Mouse (Mus musculus) neural tube, embryonic 11.5 days (tissue): ENCODE results near the gene Dennd6b. TPM values are rescaled to one million over a fixed set of nuclear protein-coding genes. Genes with fewer than 3 reads are reported as not detected.
A peak's percentile ranks its signal among the peaks of the same experiment; 100 is the strongest.

Experiments used
- ATAC-seq: fragments of 200-750 bp; cut with Nextera tagmentation; 2 replicates; pipeline ENCODE4 v1.8.0; 2017; ENCODE audit warnings: moderate number of reproducible peaks, mild to moderate bottlenecking, moderate TSS enrichment, moderate library complexity; ENCODE audit not compliant: insufficient read depth, low FRiP score, low TSS enrichment
- DNase-seq: peaks from one replicate; pipeline ENCODE4 v3.0.0-alpha.2; 2015; ENCODE audit warnings: low spot score
- H3K27ac ChIP-seq: fragments of 300-500 bp; sonication (generic); 2 replicates; pipeline ENCODE4 v1.5.1; 2014; ENCODE audit warnings: low read depth, mild to moderate bottlenecking, low read length
- H3K27me3 ChIP-seq: fragments of 300-500 bp; sonication (generic); 2 replicates; pipeline ENCODE4 v1.6.1; 2014; ENCODE audit warnings: mild to moderate bottlenecking, low read length, mixed read lengths; ENCODE audit not compliant: control insufficient read depth, insufficient read depth
- H3K36me3 ChIP-seq: fragments of 300-500 bp; sonication (generic); 2 replicates; pipeline ENCODE4 v1.6.1; 2014; ENCODE audit warnings: mild to moderate bottlenecking, low read length, moderate library complexity, mixed read lengths; ENCODE audit not compliant: control insufficient read depth, insufficient read depth
- H3K4me1 ChIP-seq: fragments of 300-500 bp; sonication (generic); 2 replicates; pipeline ENCODE4 v1.6.1; 2014; ENCODE audit warnings: low read length, mixed read lengths; ENCODE audit not compliant: control insufficient read depth, insufficient read depth
- H3K4me2 ChIP-seq: fragments of 300-500 bp; sonication (generic); 2 replicates; pipeline ENCODE4 v1.6.1; 2014; ENCODE audit warnings: low read depth, mild to moderate bottlenecking, moderate library complexity
- H3K4me3 ChIP-seq: fragments of 300-500 bp; sonication (generic); 2 replicates; pipeline ENCODE4 v1.5.1; 2014; ENCODE audit warnings: low read depth, low read length
- H3K9ac ChIP-seq: fragments of 300-500 bp; sonication (generic); 2 replicates; pipeline ENCODE4 v1.6.1; 2014; ENCODE audit warnings: mild to moderate bottlenecking, low read length
- H3K9me3 ChIP-seq: fragments of 300-500 bp; sonication (generic); 2 replicates; pipeline ENCODE4 v1.6.1; 2016; ENCODE audit warnings: low read length; ENCODE audit not compliant: control insufficient read depth
- WGBS: fragments of 180-500 bp; shearing (Covaris S2); extraction: QIAGEN DNeasy Blood & Tissue Kit; methylation state at CpG from one replicate; pipeline ENCODE4 v1.1.7; 2014; 5-methylcytosine and 5-hydroxymethylcytosine counted together
- polyA plus RNA-seq: library from polyadenylated mRNA; unstranded; fragments of >200 nt; fragmentation: Nextera tagmentation; extraction: Ambion mirVana; gene quantifications from 2 replicates; pipeline ENCODE4 v1.2.1, GENCODE M21; 2014

Dennd6b gene
- polyA plus RNA-seq, 1 experiment from 2014 or later: 33.6 TPM

- peaks cover 48% of the 10 kb centered on the region for H3K4me1 ChIP-seq
- ATAC-seq (no peak), DNase-seq (no peak)
- WGBS: 82% methylated on average over 5 of the region's 5 CpGs
- no peaks in the 10 kb centered on the region for H3K9me3 ChIP-seq
- H3K4me3 ChIP-seq: no peak overlapping the region
- no peaks in the 10 kb centered on the region for H3K27me3 ChIP-seq
- no peak overlapping the region for H3K27ac ChIP-seq
- H3K36me3 ChIP-seq: peaks cover 14% of the 10 kb centered on the region
- no peak overlapping the region for H3K9ac ChIP-seq
- no peak overlapping the region for H3K4me2 ChIP-seq
Observed at GRCm38 (mm10) chr15:89171526-89172051, 24.7 kb downstream of the Dennd6b start.

GRCm38 (mm10) chr15:89170102-89170501, 26.2 kb downstream of the Dennd6b start:
- Histone ChIP-seq H3K4me1 (peaks cover 43% of the 10 kb centered on the region), H3K36me3 (peaks cover 22% of the 10 kb centered on the region), H3K4me3 (no peak overlapping the region), H3K9ac (peak overlapping the region; percentile 24; the same call in 1 of the 2 replicates), H3K27ac (0 out of 2 replicates have a peak overlapping the region, but pooled peaks have one; percentile 2), H3K9me3 (no peaks in the 10 kb centered on the region), H3K4me2 (no peak overlapping the region), H3K27me3 (no peaks in the 10 kb centered on the region)
- 75% methylated on average over 3 of the region's 3 CpGs for WGBS
- no peak for ATAC-seq
- no peak for DNase-seq

GRCm38 (mm10) chr15:89169431-89169830, 26.9 kb downstream of the Dennd6b start:
- DNase-seq: peak; percentile 79
- Histone ChIP-seq H3K27me3 (no peaks in the 10 kb centered on the region), H3K27ac (peak overlapping the region; percentile 51), H3K4me2 (no peak overlapping the region; the same call in 1 of the 2 replicates), H3K9ac (peak overlapping the region; percentile 24; the same call in 1 of the 2 replicates), H3K4me3 (no peak overlapping the region), H3K9me3 (no peaks in the 10 kb centered on the region), H3K36me3 (peaks cover 26% of the 10 kb centered on the region), H3K4me1 (peaks cover 38% of the 10 kb centered on the region)
- 6% methylated on average over 10 of the region's 10 CpGs for WGBS
- peak; percentile 78 for ATAC-seq

- DNase-seq (no peak), ATAC-seq (no peak)
- Histone ChIP-seq H3K9me3 (no peaks in the 10 kb centered on the region), H3K27ac (peak overlapping the region; percentile 51), H3K27me3 (no peaks in the 10 kb centered on the region), H3K36me3 (peaks cover 31% of the 10 kb centered on the region), H3K4me3 (no peak overlapping the region), H3K4me1 (peaks cover 33% of the 10 kb centered on the region), H3K4me2 (no peak overlapping the region; the same call in 1 of the 2 replicates), H3K9ac (no peak overlapping the region)
- 61% methylated on average over 10 of the region's 10 CpGs for WGBS
Observed at GRCm38 (mm10) chr15:89168922-89169321, 27.4 kb downstream of the Dennd6b start.

GRCm38 (mm10) chr15:89165478-89165877, 30.8 kb downstream of the Dennd6b start:
- Histone ChIP-seq H3K9ac (no peak overlapping the region), H3K9me3 (no peaks in the 10 kb centered on the region), H3K27me3 (no peaks in the 10 kb centered on the region), H3K4me2 (no peak overlapping the region), H3K4me3 (no peak overlapping the region), H3K36me3 (peaks cover 46% of the 10 kb centered on the region), H3K27ac (no peak overlapping the region), H3K4me1 (peaks cover 15% of the 10 kb centered on the region)
- 97% methylated on average over 12 of the region's 12 CpGs for WGBS
- ATAC-seq (no peak), DNase-seq (no peak)

- WGBS: 89% methylated on average over 9 of the region's 9 CpGs
- ATAC-seq: no peak
- no peak overlapping the region for H3K4me3 ChIP-seq
Observed at GRCm38 (mm10) chr15:89161397-89161796, 34.9 kb downstream of the Dennd6b start.

GRCm38 (mm10) chr15:89158516-89158915, 37.8 kb downstream of the Dennd6b start:
- Histone ChIP-seq H3K36me3 (peaks cover 47% of the 10 kb centered on the region), H3K9me3 (no peaks in the 10 kb centered on the region), H3K27me3 (no peaks in the 10 kb centered on the region), H3K27ac (no peak overlapping the region), H3K4me2 (no peak overlapping the region), H3K9ac (no peak overlapping the region), H3K4me3 (no peak overlapping the region), H3K4me1 (no peaks in the 10 kb centered on the region)
- 94% methylated on average over 16 of the region's 16 CpGs for WGBS
- ATAC-seq (no peak), DNase-seq (no peak)

More at GRCm38 (mm10) chr15:89161397-89161796, 34.9 kb downstream of the Dennd6b start:
- Histone ChIP-seq H3K36me3 (peaks cover 57% of the 10 kb centered on the region), H3K9me3 (no peaks in the 10 kb centered on the region), H3K27me3 (no peaks in the 10 kb centered on the region), H3K27ac (no peak overlapping the region), H3K9ac (no peak overlapping the region), H3K4me1 (no peaks in the 10 kb centered on the region), H3K4me2 (no peak overlapping the region)
- no peak for DNase-seq

- H3K36me3 ChIP-seq: peaks cover 47% of the 10 kb centered on the region
- ATAC-seq (peak; percentile 28; the same call in 1 of the 2 replicates), DNase-seq (peak; percentile 81)
- H3K4me2 ChIP-seq: no peak overlapping the region
- H3K9ac ChIP-seq: no peak overlapping the region
- H3K27ac ChIP-seq: no peak overlapping the region
- H3K4me3 ChIP-seq: no peak overlapping the region
- no peaks in the 10 kb centered on the region for H3K4me1 ChIP-seq
- 72% methylated on average over 7 of the region's 7 CpGs for WGBS
- no peaks in the 10 kb centered on the region for H3K27me3 ChIP-seq
- H3K9me3 ChIP-seq: no peaks in the 10 kb centered on the region
Observed at GRCm38 (mm10) chr15:89157954-89158353, 38.3 kb downstream of the Dennd6b start.

GRCm38 (mm10) chr15:89152312-89152711, 44.0 kb downstream of the Dennd6b start:
- H3K27me3 ChIP-seq: peaks cover 8% of the 10 kb centered on the region; the same call in 1 of the 2 replicates
- H3K9me3 ChIP-seq: no peaks in the 10 kb centered on the region
- H3K4me2 ChIP-seq: 0 out of 2 replicates have a peak overlapping the region, but pooled peaks have one; percentile 4
- H3K4me1 ChIP-seq: peaks cover 13% of the 10 kb centered on the region
- DNase-seq (peak; percentile 74), ATAC-seq (peak; percentile 64)
- H3K27ac ChIP-seq: peak overlapping the region; percentile 61; the same call in 1 of the 2 replicates
- H3K36me3 ChIP-seq: peaks cover 12% of the 10 kb centered on the region
- no peak overlapping the region for H3K4me3 ChIP-seq
- H3K9ac ChIP-seq: no peak overlapping the region
